Mouse (Mus musculus) ES-Bruce4 (cell line): ENCODE measurements around the gene Cyba.

Experiments
- CTCF ChIP-seq: IDR thresholded peaks from one replicate; pipeline ENCODE4 v1.8.1; 2011; ENCODE audit warnings: low read depth, low read length
- EP300 ChIP-seq: IDR thresholded peaks from 2 replicates; pipeline ENCODE4 v1.6.1; 2011; ENCODE audit warnings: low read depth, low read length; ENCODE audit not compliant: insufficient read depth
- POLR2A ChIP-seq: IDR thresholded peaks from one replicate; pipeline ENCODE4 v1.8.1; 2011; ENCODE audit warnings: low read length; ENCODE audit not compliant: insufficient read depth

- TF ChIP-seq POLR2A (no peak), CTCF (no peak), EP300 (no peak)
Observed at GRCm38 (mm10) chr8:122427607-122428006, 5.1 kb downstream of the Cyba start.
